Mouse (Mus musculus): ENCODE results near the gene Irf4. TPM values are rescaled to one million over a fixed set of nuclear protein-coding genes. Genes with fewer than 3 reads are reported as not detected.

Irf4 gene
- polyA plus RNA-seq, 1 experiment: not detected

DNA sequence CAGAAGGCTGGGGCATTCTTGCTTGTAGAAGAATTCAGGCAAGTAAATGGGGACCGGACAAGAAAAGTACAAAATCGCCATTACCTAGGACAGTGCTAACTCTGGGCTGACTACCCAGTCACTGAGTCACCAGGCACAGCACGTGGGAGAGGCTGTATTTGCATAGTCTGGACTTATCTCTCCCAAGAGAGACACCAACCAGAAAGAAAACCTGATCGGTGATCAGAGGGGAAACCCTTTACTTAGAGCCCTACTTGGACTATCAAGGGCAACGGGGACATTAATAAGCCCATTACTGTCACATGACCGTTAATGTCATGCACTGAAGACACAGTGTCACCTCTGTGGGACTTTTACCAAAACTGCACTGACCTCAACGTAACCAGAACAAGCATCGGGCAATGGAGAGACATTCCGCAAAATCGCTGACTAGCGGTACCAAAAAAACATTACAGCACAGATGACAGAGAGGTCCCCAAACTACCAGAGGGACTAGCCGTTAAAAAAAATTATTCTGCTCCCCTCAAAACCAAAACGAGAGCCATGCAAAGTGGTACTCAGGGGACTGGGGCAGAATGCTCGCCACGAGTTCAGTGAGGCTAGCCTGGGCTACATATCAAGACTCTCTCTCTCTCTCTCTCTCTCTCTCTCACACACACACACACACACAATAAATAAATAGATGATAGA is 18.8 kb upstream of the Irf4 start:
- no peaks in the 10 kb centered on the region for H3K36me3 ChIP-seq (ENCODE audit: control insufficient read depth, insufficient read depth, low read length, poor library complexity, severe bottlenecking)
- no peak overlapping the region for H3K4me3 ChIP-seq (ENCODE audit: low read depth, low read length)
- H3K27ac ChIP-seq (ENCODE audit: insufficient read depth, low read length): no peak overlapping the region
- no peaks in the 10 kb centered on the region for H3K9me3 ChIP-seq (replicated peaks; ENCODE audit: control insufficient read depth, insufficient read depth, low read length, poor library complexity, severe bottlenecking)
- H3K4me1 ChIP-seq (ENCODE audit: control insufficient read depth, insufficient read depth, low read length): no peaks in the 10 kb centered on the region
- H3K9ac ChIP-seq (ENCODE audit: low read depth, poor library complexity, severe bottlenecking): no peak overlapping the region
- no peak for TF ChIP-seq POLR2A (IDR thresholded peaks at IDR 0.05; ENCODE audit: insufficient read depth, low read length)
- no peak for TF ChIP-seq EP300 (IDR thresholded peaks at IDR 0.05; ENCODE audit: insufficient read depth, low read depth, low read length)
- no peak for TF ChIP-seq CTCF (IDR thresholded peaks at IDR 0.05; ENCODE audit: low read depth, low read length)
- no peaks in the 10 kb centered on the region for H3K27me3 ChIP-seq (ENCODE audit: control insufficient read depth, insufficient read depth, low read length, poor library complexity, severe bottlenecking)

DNA sequence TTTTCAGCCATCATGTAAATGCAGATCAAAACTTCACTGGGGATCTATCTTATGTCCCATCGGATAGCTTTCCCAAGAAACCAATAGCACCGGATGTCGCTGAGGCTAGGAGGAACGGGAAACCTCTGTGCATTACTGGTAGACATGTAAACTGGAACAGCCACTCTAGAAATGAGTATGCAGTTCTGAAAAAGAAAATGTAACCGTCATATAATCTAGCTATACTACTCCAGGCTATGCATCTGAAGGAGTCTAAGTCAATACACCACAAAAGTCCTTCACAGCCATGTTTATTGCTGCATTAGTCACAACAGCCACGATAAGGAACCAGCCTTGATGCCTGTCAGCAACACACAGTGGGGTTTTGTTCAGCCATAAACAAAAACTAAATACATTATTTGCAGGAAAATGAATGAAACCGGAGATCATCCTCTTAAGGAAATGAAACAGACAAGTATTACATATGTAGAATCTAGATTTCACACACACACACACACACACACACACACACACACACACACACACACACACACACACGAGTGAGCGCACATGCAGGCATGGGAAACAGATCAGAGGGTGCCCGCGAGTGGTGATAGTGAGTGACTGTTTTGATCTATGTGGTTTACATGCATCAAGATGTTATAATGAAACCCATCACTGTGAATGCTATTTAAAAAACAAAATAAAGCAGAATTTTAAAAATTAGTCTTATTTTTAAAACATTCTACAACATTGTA is 16.1 kb upstream of the Irf4 start:
- no peaks in the 10 kb centered on the region for H3K27me3 ChIP-seq (ENCODE audit: control insufficient read depth, insufficient read depth, low read length, poor library complexity, severe bottlenecking)
- no peaks in the 10 kb centered on the region for H3K9me3 ChIP-seq (replicated peaks; ENCODE audit: control insufficient read depth, insufficient read depth, low read length, poor library complexity, severe bottlenecking)
- H3K36me3 ChIP-seq (ENCODE audit: control insufficient read depth, insufficient read depth, low read length, poor library complexity, severe bottlenecking): no peaks in the 10 kb centered on the region
- H3K4me3 ChIP-seq (ENCODE audit: low read depth, low read length): no peak overlapping the region
- TF ChIP-seq EP300 (IDR thresholded peaks at IDR 0.05; ENCODE audit: insufficient read depth, low read depth, low read length): no peak
- no peak for TF ChIP-seq CTCF (IDR thresholded peaks at IDR 0.05; ENCODE audit: low read depth, low read length)
- no peak for TF ChIP-seq POLR2A (IDR thresholded peaks at IDR 0.05; ENCODE audit: insufficient read depth, low read length)
- no peak overlapping the region for H3K27ac ChIP-seq (ENCODE audit: insufficient read depth, low read length)
- H3K4me1 ChIP-seq (ENCODE audit: control insufficient read depth, insufficient read depth, low read length): no peaks in the 10 kb centered on the region
- H3K9ac ChIP-seq (ENCODE audit: low read depth, poor library complexity, severe bottlenecking): no peak overlapping the region

DNA sequence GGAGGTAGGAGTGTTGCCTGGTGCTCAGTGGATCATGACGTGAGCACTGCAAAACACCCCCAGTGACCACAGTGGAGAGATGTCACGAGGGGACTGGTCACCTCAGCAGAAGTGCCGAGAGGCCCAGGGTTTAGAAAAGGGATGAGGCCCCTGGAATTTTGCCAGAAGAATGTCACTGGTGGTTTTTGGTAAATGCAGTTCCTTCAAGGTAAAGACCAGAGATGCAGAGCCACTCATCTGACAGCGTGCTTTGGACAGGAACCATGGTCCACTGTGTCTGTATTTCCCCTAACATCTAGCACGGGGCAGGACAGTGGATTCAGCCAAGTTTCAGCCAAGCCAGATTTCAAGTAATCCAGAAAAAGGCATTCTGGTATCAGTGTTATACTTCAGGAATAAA is 12.3 kb upstream of the Irf4 start:
- no peak overlapping the region for H3K9ac ChIP-seq (ENCODE audit: low read depth, poor library complexity, severe bottlenecking)
- H3K27ac ChIP-seq (ENCODE audit: insufficient read depth, low read length): no peak overlapping the region
- no peaks in the 10 kb centered on the region for H3K27me3 ChIP-seq (ENCODE audit: control insufficient read depth, insufficient read depth, low read length, poor library complexity, severe bottlenecking)
- H3K4me3 ChIP-seq (ENCODE audit: low read depth, low read length): no peak overlapping the region
- H3K36me3 ChIP-seq (ENCODE audit: control insufficient read depth, insufficient read depth, low read length, poor library complexity, severe bottlenecking): no peaks in the 10 kb centered on the region
- no peaks in the 10 kb centered on the region for H3K9me3 ChIP-seq (replicated peaks; ENCODE audit: control insufficient read depth, insufficient read depth, low read length, poor library complexity, severe bottlenecking)
- no peaks in the 10 kb centered on the region for H3K4me1 ChIP-seq (ENCODE audit: control insufficient read depth, insufficient read depth, low read length)
- TF ChIP-seq EP300 (IDR thresholded peaks at IDR 0.05; ENCODE audit: insufficient read depth, low read depth, low read length) (no peak), POLR2A (IDR thresholded peaks at IDR 0.05; ENCODE audit: insufficient read depth, low read length) (no peak), CTCF (IDR thresholded peaks at IDR 0.05; ENCODE audit: low read depth, low read length) (no peak)

DNA sequence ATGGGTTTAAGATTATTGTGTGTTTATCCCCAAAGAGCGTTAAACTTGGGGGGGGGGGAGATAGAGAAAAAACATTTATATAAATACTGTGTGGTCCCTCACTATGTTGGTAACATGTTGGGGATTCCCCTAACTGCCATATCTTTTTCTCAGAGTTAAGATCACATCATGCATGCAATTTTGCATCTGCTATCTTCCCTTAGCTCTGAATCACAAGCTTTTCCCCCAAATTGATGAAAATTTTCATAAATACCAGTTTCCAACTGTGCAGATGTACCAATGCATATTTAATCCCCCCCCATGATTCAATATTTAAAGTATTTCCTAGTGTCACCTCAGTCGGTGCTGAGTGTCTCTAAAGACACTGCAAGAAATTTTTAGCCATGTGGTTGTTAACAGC is 11.8 kb upstream of the Irf4 start:
- Histone ChIP-seq H3K9ac (ENCODE audit: low read depth, poor library complexity, severe bottlenecking) (no peak overlapping the region), H3K27ac (ENCODE audit: insufficient read depth, low read length) (no peak overlapping the region), H3K36me3 (ENCODE audit: control insufficient read depth, insufficient read depth, low read length, poor library complexity, severe bottlenecking) (no peaks in the 10 kb centered on the region), H3K4me1 (ENCODE audit: control insufficient read depth, insufficient read depth, low read length) (no peaks in the 10 kb centered on the region), H3K27me3 (ENCODE audit: control insufficient read depth, insufficient read depth, low read length, poor library complexity, severe bottlenecking) (no peaks in the 10 kb centered on the region), H3K4me3 (ENCODE audit: low read depth, low read length) (no peak overlapping the region), H3K9me3 (replicated peaks; ENCODE audit: control insufficient read depth, insufficient read depth, low read length, poor library complexity, severe bottlenecking) (no peaks in the 10 kb centered on the region)
- TF ChIP-seq POLR2A (IDR thresholded peaks at IDR 0.05; ENCODE audit: insufficient read depth, low read length) (no peak), EP300 (IDR thresholded peaks at IDR 0.05; ENCODE audit: insufficient read depth, low read depth, low read length) (no peak), CTCF (IDR thresholded peaks at IDR 0.05; ENCODE audit: low read depth, low read length) (no peak)

DNA sequence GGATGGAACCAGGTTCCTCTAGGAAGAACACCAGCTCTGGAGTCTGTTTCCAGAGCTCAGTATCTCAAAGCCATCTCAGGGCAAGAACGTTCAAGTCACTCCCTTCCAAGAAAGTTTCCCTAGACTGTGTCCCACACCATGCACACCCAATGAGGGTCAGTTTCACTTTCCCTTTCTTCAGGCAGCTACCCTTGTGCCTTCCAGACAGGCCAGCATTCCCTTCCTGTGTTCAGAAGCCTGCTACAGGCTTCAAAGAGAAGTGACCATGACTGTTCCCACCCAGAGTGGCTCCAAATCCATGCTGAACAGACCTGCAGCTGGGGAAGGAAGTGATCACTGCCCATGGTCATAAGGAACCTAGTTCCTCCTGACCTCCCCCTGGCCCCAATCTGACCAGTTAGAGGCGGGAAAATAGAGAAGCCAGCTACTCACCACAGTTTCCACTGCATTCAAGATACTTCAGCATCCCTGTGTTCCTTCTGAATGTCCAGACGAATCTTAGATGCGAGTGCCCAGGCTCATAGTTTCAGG is 10.7 kb upstream of the Irf4 start:
- no peak overlapping the region for H3K9ac ChIP-seq (ENCODE audit: low read depth, poor library complexity, severe bottlenecking)
- no peaks in the 10 kb centered on the region for H3K9me3 ChIP-seq (replicated peaks; ENCODE audit: control insufficient read depth, insufficient read depth, low read length, poor library complexity, severe bottlenecking)
- TF ChIP-seq EP300 (IDR thresholded peaks at IDR 0.05; ENCODE audit: insufficient read depth, low read depth, low read length) (no peak), POLR2A (IDR thresholded peaks at IDR 0.05; ENCODE audit: insufficient read depth, low read length) (no peak), CTCF (IDR thresholded peaks at IDR 0.05; ENCODE audit: low read depth, low read length) (no peak)

DNA sequence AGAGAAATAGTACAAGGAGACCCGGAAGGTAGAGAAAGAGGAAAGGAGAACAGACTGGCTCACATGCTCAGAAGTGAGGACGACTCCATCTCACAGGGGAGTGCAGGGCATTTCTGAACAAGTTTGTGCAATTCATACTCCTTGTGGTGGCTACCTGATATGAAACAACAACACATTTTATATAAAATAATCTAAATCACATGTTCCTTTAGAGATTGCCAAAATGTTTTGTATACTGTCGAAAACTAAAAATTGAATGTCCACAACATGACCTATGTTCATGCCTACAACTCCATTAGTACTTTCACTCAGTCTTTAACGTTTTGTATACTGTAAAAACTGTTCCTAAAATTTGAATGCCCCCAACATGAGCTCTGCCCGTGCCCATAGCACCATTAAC is 7.9 kb upstream of the Irf4 start:
- Histone ChIP-seq H3K27ac (ENCODE audit: insufficient read depth, low read length) (no peak overlapping the region), H3K4me3 (ENCODE audit: low read depth, low read length) (no peak overlapping the region), H3K9ac (ENCODE audit: low read depth, poor library complexity, severe bottlenecking) (no peak overlapping the region), H3K27me3 (ENCODE audit: control insufficient read depth, insufficient read depth, low read length, poor library complexity, severe bottlenecking) (no peaks in the 10 kb centered on the region), H3K9me3 (replicated peaks; ENCODE audit: control insufficient read depth, insufficient read depth, low read length, poor library complexity, severe bottlenecking) (no peaks in the 10 kb centered on the region), H3K4me1 (ENCODE audit: control insufficient read depth, insufficient read depth, low read length) (no peaks in the 10 kb centered on the region), H3K36me3 (ENCODE audit: control insufficient read depth, insufficient read depth, low read length, poor library complexity, severe bottlenecking) (no peaks in the 10 kb centered on the region)
- no peak for TF ChIP-seq EP300 (IDR thresholded peaks at IDR 0.05; ENCODE audit: insufficient read depth, low read depth, low read length)
- no peak for TF ChIP-seq POLR2A (IDR thresholded peaks at IDR 0.05; ENCODE audit: insufficient read depth, low read length)
- no peak for TF ChIP-seq CTCF (IDR thresholded peaks at IDR 0.05; ENCODE audit: low read depth, low read length)

More for the DNA sequence above, 10.7 kb upstream of the Irf4 start:
- Histone ChIP-seq H3K27me3 (ENCODE audit: control insufficient read depth, insufficient read depth, low read length, poor library complexity, severe bottlenecking) (no peaks in the 10 kb centered on the region), H3K4me3 (ENCODE audit: low read depth, low read length) (no peak overlapping the region), H3K4me1 (ENCODE audit: control insufficient read depth, insufficient read depth, low read length) (no peaks in the 10 kb centered on the region), H3K27ac (ENCODE audit: insufficient read depth, low read length) (no peak overlapping the region), H3K36me3 (ENCODE audit: control insufficient read depth, insufficient read depth, low read length, poor library complexity, severe bottlenecking) (no peaks in the 10 kb centered on the region)

All from ES-Bruce4 (cell line).